Mouse (Mus musculus) megakaryocyte, embryonic 14.5 days (primary cell): ENCODE data around the gene Pdlim3.

Experiments used
- FLI1 ChIP-seq: IDR thresholded peaks from 2 replicates; pipeline ENCODE4 v1.6.1; 2012; ENCODE audit warnings: low read length, inconsistent platforms, mixed read lengths
- GATA1 ChIP-seq: IDR thresholded peaks from 3 replicates; pipeline ENCODE4 v1.6.1; 2012; ENCODE audit warnings: mixed read lengths, low read length, inconsistent platforms, borderline replicate concordance

DNA sequence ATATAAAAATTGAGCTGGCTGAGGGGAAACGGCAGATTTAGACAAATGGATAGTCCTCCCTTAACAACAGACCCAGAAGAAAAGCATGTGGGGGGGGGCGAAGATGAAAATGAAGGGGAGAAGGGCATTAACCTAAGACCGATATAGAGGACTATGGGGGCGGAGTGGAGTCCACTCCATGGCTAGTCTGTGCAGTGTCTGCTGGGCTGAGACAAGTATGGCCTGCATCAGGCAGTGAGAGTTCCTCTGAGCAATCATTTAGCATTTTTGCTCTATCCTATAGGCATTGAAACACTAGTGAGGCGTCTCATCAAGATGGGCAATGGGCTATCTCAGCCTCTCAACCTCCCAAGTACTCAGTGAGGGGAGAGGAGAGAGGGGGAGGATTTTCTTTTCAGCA, 8.9 kb upstream of the Pdlim3 start:
- TF ChIP-seq GATA1 (no peak), FLI1 (no peak)
